Mouse (Mus musculus): Measurements from ENCODE around the gene 4930402F06Rik.

4930402F06Rik gene

GRCm38 (mm10) chr2:35397096-35397495 is at the start of gene 4930402F06Rik:
TSS of gene 4930402F06Rik (minus strand) at chr2:35397175.
- no peak for DNase-seq

DNA sequence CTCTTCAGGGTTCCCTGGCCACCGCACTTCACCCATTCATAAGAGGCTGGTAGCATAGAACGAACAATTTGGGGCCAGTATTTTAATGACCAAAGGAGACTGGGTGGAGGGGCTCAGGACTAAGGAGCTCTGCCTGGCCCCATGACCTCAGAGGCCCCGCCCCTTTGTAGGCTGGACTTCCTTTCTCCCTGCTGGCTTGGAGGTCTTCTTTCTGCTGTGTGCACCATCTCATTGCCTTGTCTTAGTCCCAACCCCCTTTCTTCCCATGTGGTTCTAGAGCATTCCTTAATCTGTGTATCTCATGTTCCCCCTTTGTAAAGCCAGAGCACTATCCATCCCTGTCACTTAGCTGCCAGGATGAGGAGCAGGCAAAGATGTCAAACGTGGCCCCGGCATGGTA is 49.3 kb upstream of the 4930402F06Rik start:
- DNase-seq: no peak

DNA sequence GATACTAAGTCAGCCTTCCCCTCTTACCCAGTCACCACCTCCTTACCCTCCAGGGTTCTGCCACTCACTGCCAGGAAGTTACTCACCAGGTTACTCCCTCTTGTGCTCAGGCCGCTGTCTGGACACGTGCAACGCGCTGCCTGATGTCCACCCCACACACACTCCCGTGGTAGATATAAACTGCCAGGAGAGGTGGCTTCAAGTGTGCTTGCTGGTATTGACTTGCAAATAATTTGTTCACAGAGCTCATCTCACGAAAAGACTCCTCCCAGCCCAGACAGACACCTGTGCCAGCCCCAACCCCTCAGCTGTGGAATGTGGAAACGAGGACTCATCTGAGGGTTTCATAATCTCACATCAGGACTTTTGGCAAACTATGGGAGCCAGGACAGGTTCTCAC is 48.6 kb upstream of the 4930402F06Rik start:
- no peak for DNase-seq

DNA sequence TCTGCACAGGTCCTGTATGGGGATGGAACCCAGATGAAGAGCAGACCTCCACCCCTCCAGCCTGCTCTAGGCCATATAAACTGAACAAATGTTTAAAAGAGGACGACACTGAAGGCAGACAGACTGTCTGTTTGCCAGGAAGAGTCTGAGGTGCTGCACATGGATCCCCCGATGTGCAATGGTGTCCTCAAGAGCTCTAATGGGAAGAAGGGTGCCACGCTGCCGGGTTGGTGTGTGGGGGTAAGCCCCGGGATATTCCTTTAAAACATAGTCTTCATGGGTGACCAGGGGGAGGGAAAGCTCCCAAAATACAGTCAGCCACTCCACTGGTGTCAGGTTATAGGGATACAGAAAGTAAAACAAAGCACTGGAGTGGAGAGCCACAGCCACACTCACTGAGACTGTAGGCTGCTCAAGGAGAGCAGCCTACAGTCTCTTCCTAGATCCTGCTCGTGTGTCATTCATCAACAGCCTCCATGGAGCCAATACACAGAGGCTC is 47.8 kb upstream of the 4930402F06Rik start:
- no peak for DNase-seq

DNA sequence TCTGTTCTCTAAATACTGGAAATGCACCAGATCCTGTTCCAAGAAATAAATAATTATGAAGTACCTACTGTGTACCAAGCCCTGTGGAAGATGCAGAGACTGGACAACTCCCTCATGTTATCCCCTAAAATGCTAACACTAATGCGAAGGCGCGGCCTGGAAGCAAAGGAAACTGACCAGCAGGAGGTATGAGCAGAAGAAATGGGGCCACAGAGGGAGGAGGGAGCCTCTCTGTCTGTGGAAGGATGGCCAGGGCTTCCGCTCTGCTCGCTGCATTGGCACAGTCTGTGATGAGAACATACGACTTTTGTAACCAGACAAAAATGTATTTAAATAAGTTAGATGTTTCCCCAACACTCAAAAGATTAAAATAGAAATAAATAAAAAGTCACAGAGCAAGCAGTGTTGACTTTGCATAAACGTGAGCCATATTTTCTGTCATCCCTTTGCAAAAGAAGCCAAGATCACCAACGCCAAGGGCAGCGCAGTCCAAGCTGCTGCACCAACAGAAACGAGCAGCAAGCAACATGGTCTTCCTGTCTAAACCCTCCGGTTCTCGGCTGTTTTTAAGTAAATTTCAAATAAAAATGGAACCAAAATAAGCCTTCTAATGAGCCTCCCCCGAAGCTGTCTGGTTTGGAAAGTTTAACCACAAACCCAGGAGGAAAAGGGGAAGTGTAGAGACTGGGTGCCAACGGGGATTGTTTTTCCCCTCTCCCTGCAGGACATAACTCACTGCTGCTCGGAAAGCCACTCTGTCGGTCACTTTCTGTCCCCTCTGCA is 47.2 kb upstream of the 4930402F06Rik start:
- DNase-seq: no peak

DNA sequence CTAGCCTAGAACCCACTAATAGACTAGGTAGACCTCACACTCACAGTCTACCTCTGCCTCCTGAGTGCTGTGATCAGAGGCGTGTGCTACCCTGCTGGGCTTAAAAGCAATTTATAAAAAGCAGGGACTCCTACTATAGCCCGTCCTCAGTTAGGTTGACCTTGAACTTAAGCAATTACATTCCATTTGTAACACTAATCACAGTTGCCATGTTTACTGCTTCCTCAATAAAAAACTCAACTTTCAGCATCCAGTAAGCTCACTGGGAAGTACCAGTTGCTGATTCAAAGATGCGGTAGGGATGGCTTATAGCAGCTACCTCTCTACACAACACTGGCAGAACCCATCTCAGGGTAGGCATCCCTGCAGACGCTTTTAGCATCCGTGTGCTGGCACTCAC is 46.4 kb upstream of the 4930402F06Rik start:
- DNase-seq: no peak

- no peak for DNase-seq
Observed at GRCm38 (mm10) chr2:35442079-35442478, 45.1 kb upstream of the 4930402F06Rik start.

- DNase-seq: no peak
Observed at GRCm38 (mm10) chr2:35441419-35441818, 44.4 kb upstream of the 4930402F06Rik start.

DNA sequence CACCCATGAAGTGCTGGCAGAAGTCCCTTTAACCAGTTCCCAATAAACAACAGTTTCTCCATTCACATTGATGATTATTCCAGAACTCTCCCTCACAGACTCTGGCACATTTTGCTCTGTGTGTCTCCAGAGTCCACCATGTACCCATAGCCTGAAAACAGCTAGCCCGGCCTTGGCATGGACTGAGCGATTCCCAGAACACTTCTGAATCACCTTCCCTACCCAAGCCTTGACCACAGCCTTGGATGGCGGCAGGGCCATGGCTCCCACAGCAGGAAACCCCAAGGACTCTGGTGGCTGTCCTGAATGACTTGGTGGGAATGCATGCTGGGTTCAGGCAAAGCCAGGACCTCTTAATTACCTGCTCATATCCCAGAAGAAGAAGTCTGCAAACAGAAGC is 43.5 kb upstream of the 4930402F06Rik start:
- no peak for DNase-seq

DNA sequence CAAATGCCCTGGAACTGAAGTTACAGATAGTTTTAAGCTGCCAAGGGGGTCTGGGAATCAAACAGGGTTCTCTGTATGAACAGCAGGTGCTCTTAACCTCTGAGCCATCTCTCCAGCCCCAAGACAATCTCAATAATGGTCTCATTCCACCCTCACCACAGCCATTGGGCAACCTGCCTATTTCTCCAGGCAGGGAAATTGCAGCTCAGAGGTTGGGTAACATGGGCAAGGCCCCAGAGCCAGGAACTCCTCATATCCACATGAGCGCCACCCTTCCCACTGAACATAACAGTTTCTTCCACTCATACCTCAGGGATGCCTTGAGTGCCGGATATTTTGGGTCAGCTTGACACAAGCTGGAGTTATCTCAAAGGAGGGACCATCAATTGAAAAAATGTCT is 40.8 kb upstream of the 4930402F06Rik start:
- no peak for DNase-seq

GRCm38 (mm10) chr2:35434576-35435123 is 37.7 kb upstream of the 4930402F06Rik start:
- DNase-seq: no peak

DNA sequence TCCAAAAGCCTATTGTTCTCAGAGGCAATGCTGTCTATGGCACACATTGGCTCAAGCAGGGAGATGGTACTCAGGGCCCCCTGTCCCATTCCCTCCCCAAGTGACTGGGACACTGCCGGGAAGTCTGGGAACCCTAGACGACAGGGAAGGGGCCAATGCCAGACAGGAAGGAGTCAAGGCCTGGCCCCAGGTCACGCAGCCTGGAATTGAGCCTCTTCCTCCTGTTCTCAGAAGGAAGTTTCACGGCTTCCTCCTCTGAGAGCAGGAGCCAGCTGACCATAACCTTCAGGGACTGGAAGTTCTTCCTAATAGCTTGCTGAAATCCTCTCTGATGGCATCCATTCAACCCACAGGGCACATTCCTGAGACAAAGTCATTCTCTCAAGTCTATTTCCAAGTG is 36.5 kb upstream of the 4930402F06Rik start:
- peak; percentile 36 for DNase-seq

GRCm38 (mm10) chr2:35432472-35432871 is 35.5 kb upstream of the 4930402F06Rik start:
- DNase-seq: peak; percentile 60

GRCm38 (mm10) chr2:35432011-35432410 is 35.0 kb upstream of the 4930402F06Rik start:
- peak; percentile 46 for DNase-seq

GRCm38 (mm10) chr2:35430806-35431205 is 33.8 kb upstream of the 4930402F06Rik start:
- DNase-seq: no peak

DNA sequence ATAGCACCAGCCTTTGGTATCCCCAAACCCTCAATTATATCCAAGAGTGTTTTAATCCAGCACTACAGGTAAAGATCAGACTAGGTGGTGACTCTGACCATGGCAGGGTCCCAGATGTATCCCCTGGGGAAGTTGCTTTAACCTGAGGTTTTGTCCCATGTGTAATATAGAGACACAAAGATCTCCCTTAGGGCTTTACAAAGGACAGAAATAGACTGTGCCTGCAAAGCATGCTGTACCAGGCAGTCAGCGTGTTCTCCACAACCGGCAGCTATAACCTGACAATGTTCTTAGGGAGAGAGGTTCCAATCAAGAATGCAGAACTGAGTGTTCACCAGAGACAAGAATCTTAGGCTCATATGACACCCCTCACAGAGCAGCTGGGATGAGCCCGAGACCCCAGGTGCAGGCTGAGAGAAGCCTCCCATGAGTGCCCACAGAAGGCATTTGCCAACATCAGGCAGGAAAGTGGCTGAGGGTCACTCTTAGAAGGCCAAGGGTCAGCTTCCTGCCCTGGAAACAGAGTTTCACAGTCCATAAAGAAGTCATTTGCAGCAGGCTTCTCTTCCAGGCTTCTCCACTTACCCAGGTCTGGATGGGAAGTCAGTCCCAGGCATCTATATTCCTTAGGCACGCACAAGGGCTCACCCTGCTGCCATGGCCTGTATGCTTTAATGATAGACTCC is 31.8 kb upstream of the 4930402F06Rik start:
- no peak for DNase-seq

GRCm38 (mm10) chr2:35427559-35427958 is 30.6 kb upstream of the 4930402F06Rik start:
- no peak for DNase-seq

DNA sequence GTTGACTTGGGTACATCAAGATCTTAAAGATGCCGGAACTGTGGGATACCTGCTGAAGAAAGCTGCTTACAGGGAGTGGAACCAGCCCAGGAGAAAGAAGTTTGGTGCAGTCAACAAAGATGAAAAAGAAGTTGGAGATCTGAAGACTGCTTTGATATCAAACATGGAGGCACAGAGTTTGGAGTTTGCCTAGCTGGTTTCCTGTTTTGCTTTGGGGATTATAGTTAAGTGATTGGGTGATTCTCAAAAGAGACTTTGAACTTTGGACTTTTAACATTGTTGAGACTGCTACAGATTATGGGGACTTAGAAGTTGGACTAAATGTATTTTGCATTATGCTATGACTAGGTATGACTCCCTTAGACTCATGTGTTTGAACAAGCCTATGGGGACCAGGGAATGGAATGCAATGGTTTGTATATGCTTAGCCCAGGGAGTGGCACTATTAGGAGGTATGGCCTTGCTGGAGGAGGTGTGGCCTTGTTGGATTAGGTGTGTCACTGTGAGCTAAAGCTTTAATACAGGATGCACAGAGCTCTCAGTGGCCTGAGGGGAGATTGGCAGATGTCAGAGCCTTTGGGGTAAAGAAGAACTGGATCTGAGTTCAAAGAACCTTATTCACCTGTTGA is 26.9 kb upstream of the 4930402F06Rik start:
- DNase-seq: no peak

DNA sequence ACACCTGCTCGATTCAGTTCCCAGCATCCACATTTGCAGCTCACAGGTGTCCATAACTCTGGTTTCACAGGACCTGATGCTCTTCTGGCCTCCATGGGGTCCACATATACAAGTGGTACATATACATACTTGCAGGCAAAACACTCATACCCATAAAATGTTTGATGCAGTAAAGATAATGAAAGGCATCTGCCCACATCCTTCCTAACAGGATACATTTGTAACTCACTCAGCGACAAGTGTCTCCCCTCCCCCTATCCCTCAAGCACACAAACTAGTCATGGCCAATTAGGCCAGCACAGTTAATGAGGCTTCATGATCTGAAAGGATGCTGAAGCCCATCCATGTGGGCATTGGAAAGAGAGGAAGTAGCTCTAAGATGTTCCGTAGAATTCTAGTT is 25.4 kb upstream of the 4930402F06Rik start:
- no peak for DNase-seq

DNA sequence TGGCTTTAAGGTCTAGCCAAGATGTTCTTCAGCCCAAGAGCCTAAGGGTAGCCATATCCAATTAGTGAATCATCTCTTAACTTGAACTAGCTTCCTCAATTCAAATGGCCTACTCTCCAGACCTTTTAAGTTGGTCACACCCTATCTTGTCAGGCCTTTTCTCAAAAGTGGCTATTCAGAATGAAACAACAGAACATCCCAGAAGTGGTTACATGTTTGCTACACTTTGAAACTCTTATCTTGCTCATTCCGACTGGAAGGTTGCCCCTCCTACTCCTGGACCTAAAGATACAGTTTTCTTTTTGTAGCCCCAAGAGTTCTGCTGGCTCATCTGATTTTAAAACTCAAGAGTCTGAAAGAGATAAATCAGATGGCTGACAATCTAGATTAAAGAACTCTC is 23.7 kb upstream of the 4930402F06Rik start:
- DNase-seq: no peak

DNA sequence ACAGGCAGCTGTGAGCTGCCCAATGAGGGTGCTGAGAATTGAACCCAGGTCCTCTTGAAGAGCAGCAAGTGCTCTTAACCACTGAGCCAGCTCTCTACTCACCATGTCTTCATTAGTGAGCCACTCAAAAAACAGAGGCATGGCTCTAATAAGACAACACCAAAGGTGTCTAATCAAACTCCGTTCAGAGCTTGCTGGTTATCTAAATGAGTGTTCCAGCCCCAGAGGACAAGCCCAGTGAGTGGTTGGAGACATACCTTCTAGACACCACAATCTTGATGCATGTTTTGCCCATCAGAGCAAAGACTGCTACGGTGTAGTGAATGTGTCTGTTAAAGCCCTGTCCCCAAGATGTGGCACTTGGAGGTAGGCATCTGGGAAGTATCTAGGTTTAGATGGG is 22.7 kb upstream of the 4930402F06Rik start:
- no peak for DNase-seq

GRCm38 (mm10) chr2:35419243-35419642 is 22.3 kb upstream of the 4930402F06Rik start:
- no peak for DNase-seq

DNA sequence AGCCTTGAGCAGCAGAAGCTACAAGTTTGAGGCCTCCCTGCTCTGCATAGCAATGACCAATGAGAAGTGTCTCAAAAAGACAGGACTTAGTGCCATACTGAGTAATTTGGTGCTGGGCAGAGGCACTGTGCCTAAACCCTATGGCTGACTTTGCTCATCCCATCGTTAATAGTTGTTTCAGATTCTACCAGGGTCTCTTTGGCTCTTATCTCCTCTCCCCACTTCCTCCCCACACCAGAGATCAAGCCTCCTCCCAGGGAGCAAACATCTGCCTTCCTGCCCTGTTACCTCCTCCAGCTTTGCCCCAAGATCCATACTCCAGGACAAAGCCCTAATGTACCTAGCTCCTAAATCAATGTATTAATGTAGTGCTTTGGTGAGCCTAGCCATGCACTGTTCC is 20.3 kb upstream of the 4930402F06Rik start:
- DNase-seq: no peak

DNA sequence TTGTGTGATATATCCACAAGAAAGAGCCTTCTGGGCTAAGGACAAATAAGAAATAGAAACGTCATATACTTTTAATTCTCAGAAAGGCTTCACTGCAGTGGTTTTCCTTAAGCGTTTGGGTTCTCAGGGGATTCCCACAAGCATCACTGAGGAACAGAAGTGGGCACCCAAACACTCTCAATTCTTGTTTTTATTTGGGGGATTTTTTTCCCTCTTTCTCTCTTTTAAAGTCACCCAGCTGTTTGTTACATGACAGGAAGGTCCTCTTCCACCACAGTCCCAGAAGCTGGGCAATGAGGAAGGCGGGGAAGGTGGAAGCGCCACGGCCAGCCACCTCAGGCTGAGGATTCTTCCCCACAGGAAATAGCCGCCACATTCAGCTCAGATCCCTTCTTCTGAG is 19.5 kb upstream of the 4930402F06Rik start:
- no peak for DNase-seq
